Mouse (Mus musculus) forebrain, embryonic 15.5 days (tissue): ENCODE measurements around the gene Pde4c. TPM values are rescaled to one million over a fixed set of nuclear protein-coding genes. Genes with fewer than 3 reads are reported as not detected.
A peak's percentile ranks its signal among the peaks of the same experiment; 100 is the strongest.

ENCODE experiments used
- ATAC-seq: fragments of 200-750 bp; cut with Nextera tagmentation; replicated peaks from 2 replicates; pipeline ENCODE4 v1.8.0; 2017; ENCODE audit warnings: mild to moderate bottlenecking, moderate TSS enrichment, moderate library complexity
- H3K27ac ChIP-seq: fragments of 300-500 bp; sonication (generic); replicated peaks from 2 replicates; pipeline ENCODE4 v1.5.1; 2015; ENCODE audit warnings: mild to moderate bottlenecking, inconsistent platforms
- H3K27me3 ChIP-seq: fragments of 300-500 bp; sonication (generic); 2 replicates; pipeline ENCODE4 v1.6.1; 2015; ENCODE audit warnings: inconsistent platforms
- H3K36me3 ChIP-seq: fragments of 300-500 bp; sonication (generic); 2 replicates; pipeline ENCODE4 v1.6.1; 2015; ENCODE audit warnings: mild to moderate bottlenecking, inconsistent platforms
- H3K4me1 ChIP-seq: fragments of 300-500 bp; sonication (generic); 2 replicates; pipeline ENCODE4 v1.6.1; 2015; ENCODE audit warnings: inconsistent platforms
- H3K4me2 ChIP-seq: fragments of 300-500 bp; sonication (generic); replicated peaks from 2 replicates; pipeline ENCODE4 v1.6.1; 2015; ENCODE audit warnings: mild to moderate bottlenecking, inconsistent platforms
- H3K4me3 ChIP-seq: fragments of 300-500 bp; sonication (generic); 2 replicates; pipeline ENCODE4 v1.5.1; 2015; ENCODE audit warnings: mild to moderate bottlenecking, inconsistent platforms
- H3K9ac ChIP-seq: fragments of 300-500 bp; sonication (generic); replicated peaks from 2 replicates; pipeline ENCODE4 v1.6.1; 2015; ENCODE audit warnings: mild to moderate bottlenecking, inconsistent platforms
- H3K9me3 ChIP-seq: fragments of 300-500 bp; sonication (generic); 2 replicates; pipeline ENCODE4 v1.6.1; 2016; ENCODE audit warnings: inconsistent platforms
- WGBS: fragments of 180-500 bp; shearing (Covaris S2); methylation state at CpG from one replicate; pipeline ENCODE4 v1.1.7; 2015; ENCODE audit warnings: mixed read lengths; 5-methylcytosine and 5-hydroxymethylcytosine counted together
- polyA plus RNA-seq: library from polyadenylated mRNA; unstranded; fragments of >200 nt; fragmentation: Nextera tagmentation; extraction: Ambion mirVana; gene quantifications from 2 replicates; pipeline ENCODE4 v1.2.1, GENCODE M21; 2015

Pde4c gene
- polyA plus RNA-seq, 1 experiment from 2014 or later: 0.13 TPM

GRCm38 (mm10) chr8:70773833-70774232 lies 50.3 kb downstream of the Pde4c start:
- Histone ChIP-seq H3K4me1 (peaks cover 46% of the 10 kb centered on the region), H3K4me3 (0 out of 2 replicates have a peak overlapping the region, but pooled peaks have one; percentile 13), H3K9ac (0 out of 2 replicates have a peak overlapping the region, but pooled peaks have one; percentile 2), H3K4me2 (peak overlapping the region; percentile 14; the same call in 1 of the 2 replicates), H3K9me3 (no peaks in the 10 kb centered on the region), H3K27ac (peak overlapping the region; percentile 69), H3K27me3 (no peaks in the 10 kb centered on the region), H3K36me3 (peaks cover 48% of the 10 kb centered on the region)
- ATAC-seq: no peak
- WGBS: 45% methylated on average over 9 of the region's 9 CpGs

- WGBS: 93% methylated on average over 18 of the region's 18 CpGs
Observed at GRCm38 (mm10) chr8:70774740-70775139, 51.2 kb downstream of the Pde4c start.

GRCm38 (mm10) chr8:70775227-70775626 lies 51.7 kb downstream of the Pde4c start:
- H3K27ac ChIP-seq: peak overlapping the region; percentile 69; the same call in 1 of the 2 replicates
- peaks cover 49% of the 10 kb centered on the region for H3K36me3 ChIP-seq
- peak overlapping the region; percentile 80 for H3K4me2 ChIP-seq
- H3K9ac ChIP-seq: peak overlapping the region; percentile 99
- no peaks in the 10 kb centered on the region for H3K9me3 ChIP-seq
- no peak for ATAC-seq
- H3K4me3 ChIP-seq: peak overlapping the region; percentile 99
- WGBS: 86% methylated on average over 5 of the region's 5 CpGs
- no peaks in the 10 kb centered on the region for H3K27me3 ChIP-seq
- peaks cover 46% of the 10 kb centered on the region for H3K4me1 ChIP-seq

More at GRCm38 (mm10) chr8:70774740-70775139, 51.2 kb downstream of the Pde4c start:
- no peaks in the 10 kb centered on the region for H3K27me3 ChIP-seq
- H3K4me2 ChIP-seq: peak overlapping the region; percentile 80; the same call in 1 of the 2 replicates
- H3K36me3 ChIP-seq: peaks cover 49% of the 10 kb centered on the region
- peak overlapping the region; percentile 31 for H3K9ac ChIP-seq
- no peak for ATAC-seq
- peaks cover 46% of the 10 kb centered on the region for H3K4me1 ChIP-seq
- no peaks in the 10 kb centered on the region for H3K9me3 ChIP-seq
- peak overlapping the region; percentile 69 for H3K27ac ChIP-seq
- peak overlapping the region; percentile 99; the same call in 1 of the 2 replicates for H3K4me3 ChIP-seq

GRCm38 (mm10) chr8:70775851-70776495 lies 52.5 kb downstream of the Pde4c start:
- Histone ChIP-seq H3K27ac (peak overlapping the region; percentile 99), H3K4me1 (peaks cover 46% of the 10 kb centered on the region), H3K4me2 (peak overlapping the region; percentile 80), H3K4me3 (peak overlapping the region; percentile 99), H3K27me3 (no peaks in the 10 kb centered on the region), H3K36me3 (peaks cover 49% of the 10 kb centered on the region), H3K9ac (peak overlapping the region; percentile 99), H3K9me3 (no peaks in the 10 kb centered on the region)
- WGBS: 1% methylated on average over 34 of the region's 34 CpGs
- ATAC-seq: peak; percentile 36

- Histone ChIP-seq H3K36me3 (peaks cover 47% of the 10 kb centered on the region), H3K4me1 (peaks cover 46% of the 10 kb centered on the region)
- ATAC-seq: peak; percentile 94
Observed at GRCm38 (mm10) chr8:70776496-70777444, 53.2 kb downstream of the Pde4c start, which contains the start of gene Pik3r2. TSS of gene Pik3r2 (minus strand) at chr8:70776713.

GRCm38 (mm10) chr8:70780093-70780492 lies 56.6 kb downstream of the Pde4c start:
- Histone ChIP-seq H3K27me3 (no peaks in the 10 kb centered on the region), H3K4me1 (peaks cover 21% of the 10 kb centered on the region), H3K9ac (no peak overlapping the region), H3K4me3 (no peak overlapping the region), H3K9me3 (no peaks in the 10 kb centered on the region), H3K27ac (no peak overlapping the region), H3K4me2 (no peak overlapping the region), H3K36me3 (peaks cover 55% of the 10 kb centered on the region)
- no peak for ATAC-seq
- WGBS: 77% methylated on average over 11 of the region's 11 CpGs

More at GRCm38 (mm10) chr8:70776496-70777444, 53.2 kb downstream of the Pde4c start, which contains the start of gene Pik3r2:
- Histone ChIP-seq H3K4me3 (peak within 1 kb of the TSS; percentile 99), H3K9ac (peak within 1 kb of the TSS; percentile 99), H3K27ac (peak within 1 kb of the TSS; percentile 99), H3K9me3 (no peaks in the 10 kb centered on the region), H3K4me2 (peak within 1 kb of the TSS; percentile 80), H3K27me3 (no peaks in the 10 kb centered on the region)
- under 1% methylated on average over 94 of the region's 94 CpGs for WGBS

GRCm38 (mm10) chr8:70786291-70787050 lies 63.0 kb downstream of the Pde4c start:
- 87% methylated on average over 25 of the region's 25 CpGs for WGBS
- no peak overlapping the region for H3K27ac ChIP-seq
- no peak overlapping the region for H3K9ac ChIP-seq
- H3K4me3 ChIP-seq: no peak overlapping the region
- ATAC-seq: no peak
- H3K36me3 ChIP-seq: peaks cover 61% of the 10 kb centered on the region
- H3K4me2 ChIP-seq: no peak overlapping the region
- peaks cover 11% of the 10 kb centered on the region for H3K4me1 ChIP-seq
- no peaks in the 10 kb centered on the region for H3K9me3 ChIP-seq
- no peaks in the 10 kb centered on the region for H3K27me3 ChIP-seq

- H3K27me3 ChIP-seq: no peaks in the 10 kb centered on the region
- no peak overlapping the region for H3K4me3 ChIP-seq
- H3K9ac ChIP-seq: no peak overlapping the region
- WGBS: 90% methylated on average over 3 of the region's 3 CpGs
- peaks cover 57% of the 10 kb centered on the region for H3K36me3 ChIP-seq
- ATAC-seq: no peak
- H3K27ac ChIP-seq: no peak overlapping the region
- H3K4me1 ChIP-seq: peaks cover 17% of the 10 kb centered on the region
- no peak overlapping the region for H3K4me2 ChIP-seq
- no peaks in the 10 kb centered on the region for H3K9me3 ChIP-seq
Observed at GRCm38 (mm10) chr8:70787051-70787445, 63.5 kb downstream of the Pde4c start.

- no peak overlapping the region for H3K4me3 ChIP-seq
- H3K27ac ChIP-seq: no peak overlapping the region
- WGBS: 24% methylated on average over 30 of the region's 30 CpGs
- no peak for ATAC-seq
- H3K9ac ChIP-seq: no peak overlapping the region
- no peaks in the 10 kb centered on the region for H3K27me3 ChIP-seq
- no peak overlapping the region for H3K4me2 ChIP-seq
- H3K36me3 ChIP-seq: peaks cover 53% of the 10 kb centered on the region
- H3K9me3 ChIP-seq: no peaks in the 10 kb centered on the region
- H3K4me1 ChIP-seq: peaks cover 24% of the 10 kb centered on the region
Observed at GRCm38 (mm10) chr8:70787941-70788667, 64.6 kb downstream of the Pde4c start.

- 85% methylated on average over 10 of the region's 10 CpGs for WGBS
- Histone ChIP-seq H3K27me3 (no peaks in the 10 kb centered on the region), H3K27ac (no peak overlapping the region), H3K9me3 (no peaks in the 10 kb centered on the region), H3K4me3 (no peak overlapping the region), H3K9ac (0 out of 2 replicates have a peak overlapping the region, but pooled peaks have one; percentile 3), H3K4me2 (no peak overlapping the region), H3K36me3 (peaks cover 44% of the 10 kb centered on the region), H3K4me1 (peaks cover 32% of the 10 kb centered on the region)
- no peak for ATAC-seq
Observed at GRCm38 (mm10) chr8:70789046-70789445, 65.5 kb downstream of the Pde4c start.

GRCm38 (mm10) chr8:70790846-70791245 lies 67.3 kb downstream of the Pde4c start:
- H3K4me2 ChIP-seq: peak overlapping the region; percentile 58
- H3K36me3 ChIP-seq: peaks cover 28% of the 10 kb centered on the region
- ATAC-seq: no peak
- no peaks in the 10 kb centered on the region for H3K27me3 ChIP-seq
- peaks cover 32% of the 10 kb centered on the region for H3K4me1 ChIP-seq
- H3K9me3 ChIP-seq: no peaks in the 10 kb centered on the region
- WGBS: 69% methylated on average over 8 of the region's 8 CpGs
- no peak overlapping the region for H3K27ac ChIP-seq
- H3K9ac ChIP-seq: peak overlapping the region; percentile 12
- peak overlapping the region; percentile 62; the same call in 1 of the 2 replicates for H3K4me3 ChIP-seq
